Mouse (Mus musculus): ENCODE data around the gene Vps37c.

- TF ChIP-seq GATA1 (IDR thresholded peaks at IDR 0.05; ENCODE audit: low read length) (no peak), TAL1 (IDR thresholded peaks at IDR 0.05; ENCODE audit: low read length) (no peak)
Observed at GRCm38 (mm10) chr19:10735861-10736260, 47.3 kb downstream of the Vps37c start.

Measured in erythroblast, embryonic 14.5 days (primary cell).